Mouse (Mus musculus): ENCODE data around the gene Fam50b.

Gene Fam50b

DNA sequence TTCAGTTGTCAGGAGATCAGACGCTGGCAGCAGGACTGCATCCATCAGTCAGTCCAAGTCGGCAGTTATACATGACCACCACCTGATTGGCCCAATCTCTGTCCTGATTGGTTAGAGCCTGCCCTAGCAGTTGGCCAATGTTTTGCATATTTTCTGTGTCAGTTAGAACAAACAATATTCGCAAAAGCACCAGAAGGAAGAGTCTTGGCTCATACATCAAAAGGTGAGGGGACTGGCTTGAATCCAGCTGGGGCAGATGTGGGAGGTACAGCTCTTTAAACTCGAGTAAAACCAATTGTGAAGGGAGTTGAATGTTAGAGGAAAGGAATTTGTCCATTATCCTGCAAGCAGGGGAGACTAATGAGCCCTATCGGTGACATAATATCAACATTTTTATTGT is at the start of gene Fam50b:
TSS of gene Fam50b (plus strand) at position 165 of the 400 bp plus-strand sequence.
- no peak for DNase-seq (ENCODE audit: low spot score in 2 of 2)

DNA sequence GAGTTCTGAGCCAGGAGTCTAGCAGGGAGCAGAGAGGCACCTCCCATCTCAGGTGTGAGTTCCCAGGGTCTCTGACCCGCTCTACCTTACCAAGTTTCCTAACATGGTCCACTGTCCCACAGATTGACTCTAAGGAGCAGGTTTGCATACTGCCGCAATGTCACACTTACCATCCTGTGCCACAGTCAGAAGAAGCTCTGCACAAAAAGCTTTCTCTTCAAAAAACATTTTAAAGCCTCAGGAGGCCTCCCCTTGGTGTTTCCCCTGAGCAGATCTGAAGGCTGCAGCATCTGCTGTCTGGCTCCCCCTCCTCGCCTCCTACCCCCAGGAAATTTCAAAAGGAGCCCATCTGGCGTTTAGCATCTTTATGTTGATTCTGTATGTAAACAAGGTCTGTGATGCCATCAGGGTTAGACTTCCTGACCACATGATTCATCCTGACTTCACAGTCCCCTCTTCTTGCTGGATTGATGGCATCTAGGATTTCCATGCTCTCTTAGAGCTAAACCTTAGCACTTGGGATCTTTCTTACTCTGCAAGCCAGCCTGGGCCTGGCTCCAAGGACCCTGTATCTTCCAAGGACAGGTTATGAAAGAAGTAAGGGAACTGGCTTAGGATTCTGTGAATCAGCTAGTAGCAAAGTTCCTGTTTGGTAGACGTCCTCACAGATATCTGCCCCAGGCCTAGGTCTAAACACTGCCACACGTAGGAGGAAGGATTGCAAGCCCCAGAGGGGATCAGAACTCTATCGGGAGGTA is 49.5 kb upstream of the Fam50b start:
- no peak for DNase-seq (ENCODE audit: low spot score in 2 of 2)

DNA sequence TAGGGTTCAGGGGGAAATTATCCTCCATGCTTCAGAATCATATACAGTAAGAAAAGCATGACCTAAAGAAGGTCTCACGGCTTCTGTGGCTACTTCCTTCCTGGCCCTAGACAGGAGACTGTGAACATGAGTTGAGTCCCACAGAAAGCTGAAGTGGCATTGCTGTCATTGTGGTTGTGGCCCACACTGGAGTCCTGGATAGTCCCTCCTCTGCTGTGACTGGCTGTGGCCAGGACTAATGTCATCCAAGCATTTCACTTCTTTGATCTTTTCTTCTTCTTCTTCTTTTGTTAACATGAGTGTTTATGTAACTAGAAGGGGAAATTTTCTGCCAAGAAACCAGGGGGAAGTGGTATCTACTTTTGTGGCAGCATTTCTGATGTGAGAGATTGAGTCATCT is 43.6 kb upstream of the Fam50b start:
- DNase-seq (ENCODE audit: low spot score in 2 of 2): no peak

DNA sequence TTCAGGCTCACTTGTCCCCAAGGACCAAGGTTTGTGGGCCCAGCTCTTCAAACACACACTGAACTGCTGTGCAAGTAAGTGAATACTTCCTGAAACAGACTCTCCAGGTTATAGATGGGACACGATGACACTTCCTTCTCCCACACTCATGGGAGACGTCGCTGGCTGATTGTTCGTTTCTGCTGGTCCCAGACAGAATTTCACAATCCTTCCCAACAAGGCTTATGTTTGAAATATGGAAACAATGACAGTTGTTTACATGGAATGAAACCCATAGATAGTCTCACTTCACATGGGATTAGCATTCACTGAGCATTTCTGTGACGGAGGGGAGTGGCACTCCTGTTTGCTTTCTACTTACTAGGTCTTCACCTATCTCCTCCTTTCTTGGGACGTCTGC is 41.5 kb upstream of the Fam50b start:
- no peak for DNase-seq (ENCODE audit: low spot score in 2 of 2)

DNA sequence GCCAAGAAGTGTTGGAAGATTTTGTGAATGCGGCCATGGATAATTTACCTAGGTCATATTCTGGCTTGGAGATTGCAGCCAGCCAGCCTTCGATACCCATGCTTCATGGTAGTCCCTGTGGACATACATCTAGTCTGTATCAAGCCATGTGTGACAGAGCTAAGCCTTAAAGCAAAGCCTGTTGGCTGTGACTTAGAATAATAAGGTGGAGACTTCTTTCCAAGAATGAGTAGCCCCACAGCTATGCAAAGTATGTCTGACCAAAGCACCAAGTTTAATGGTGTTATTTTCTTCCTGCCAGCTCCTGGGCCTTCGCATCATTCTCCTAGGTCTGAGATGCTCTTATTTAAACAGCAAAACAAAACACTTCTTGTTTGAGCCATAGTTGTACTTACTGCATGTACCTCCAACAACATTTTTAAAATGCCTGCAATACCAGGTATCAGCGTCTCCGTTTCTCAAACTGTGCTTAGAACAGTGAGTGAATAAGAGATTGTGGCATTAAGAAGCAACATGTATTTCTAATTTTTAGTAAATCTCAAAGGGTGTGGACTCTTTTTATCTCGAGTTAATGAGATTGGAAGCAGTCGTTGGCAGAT is 37.8 kb upstream of the Fam50b start:
- DNase-seq (ENCODE audit: low spot score in 2 of 2): no peak

DNA sequence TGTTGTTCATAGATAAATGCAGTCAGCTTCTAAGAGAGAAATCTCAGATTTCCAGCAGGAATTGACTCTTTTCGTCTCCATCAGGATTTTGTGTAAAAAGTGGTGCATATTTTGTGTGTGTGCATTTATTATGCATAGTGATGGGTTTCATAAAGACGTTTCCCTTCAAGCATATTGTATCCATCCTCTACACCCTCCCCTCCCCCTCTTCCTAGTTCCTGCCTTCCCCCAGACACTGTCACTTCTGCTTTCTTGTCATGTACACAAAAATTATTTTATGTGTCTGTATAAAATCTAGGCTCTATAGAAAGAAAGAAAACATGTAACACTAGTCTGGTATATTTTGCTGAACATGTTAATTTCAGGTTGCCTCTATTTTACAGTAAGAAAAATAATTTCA is 34.6 kb upstream of the Fam50b start:
- DNase-seq (ENCODE audit: low spot score in 2 of 2): no peak

DNA sequence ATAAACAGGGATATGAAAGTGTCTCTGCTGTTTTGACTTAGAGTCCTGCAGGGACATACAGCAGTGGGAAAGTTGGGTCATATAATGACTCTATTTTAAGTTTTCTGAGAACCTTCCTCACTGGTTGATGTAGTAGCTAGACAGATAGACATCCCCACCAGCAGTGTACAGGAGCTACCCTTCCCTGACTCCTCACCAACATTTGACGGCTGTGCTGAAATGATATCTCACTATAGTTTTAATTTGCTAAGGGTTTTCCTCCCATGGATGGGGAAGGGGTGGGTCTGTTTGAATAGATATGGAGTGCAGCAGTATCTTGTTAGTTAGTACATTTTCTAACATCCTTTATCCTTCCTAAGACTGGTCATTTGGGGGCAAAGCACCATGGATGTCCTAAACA is 34.0 kb upstream of the Fam50b start:
- no peak for DNase-seq (ENCODE audit: low spot score in 2 of 2)

DNA sequence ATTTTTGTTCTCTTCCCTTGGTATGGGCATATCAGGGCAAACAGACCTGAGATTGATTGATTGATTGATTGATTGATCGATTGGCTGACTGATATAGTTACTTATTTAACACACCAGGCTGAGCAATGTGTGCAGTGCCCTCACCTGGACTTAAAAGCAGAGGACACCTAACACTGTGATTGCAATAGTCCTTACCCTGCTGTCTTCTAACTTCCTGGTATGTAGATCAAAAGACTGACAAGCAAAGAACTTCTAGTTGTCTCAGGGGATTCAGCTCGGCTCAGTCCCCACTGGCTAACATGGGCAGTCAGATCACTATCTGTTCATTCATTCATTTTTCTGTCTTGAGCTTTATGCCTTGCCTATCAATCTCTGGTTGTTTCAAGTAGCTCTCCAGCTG is 31.3 kb upstream of the Fam50b start:
- no peak for DNase-seq (ENCODE audit: low spot score in 2 of 2)

DNA sequence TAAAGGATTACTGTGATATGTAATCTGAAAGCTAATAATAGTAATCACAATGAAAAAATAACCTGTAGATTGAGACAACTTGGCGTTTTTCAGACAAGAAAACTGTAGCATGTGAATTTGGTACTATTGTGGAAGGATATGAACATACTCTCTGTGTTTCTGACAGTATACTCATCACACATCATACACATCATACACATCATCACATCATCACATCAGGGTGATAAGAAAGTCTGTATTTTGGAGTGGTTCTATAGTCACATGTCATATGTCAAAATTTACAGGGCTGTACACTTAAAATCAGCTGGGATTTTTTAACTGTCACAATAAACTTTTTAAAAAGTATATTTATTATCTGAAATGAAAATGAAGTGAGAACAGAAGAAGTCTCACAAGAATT is 30.9 kb upstream of the Fam50b start:
- no peak for DNase-seq (ENCODE audit: low spot score in 2 of 2)

DNA sequence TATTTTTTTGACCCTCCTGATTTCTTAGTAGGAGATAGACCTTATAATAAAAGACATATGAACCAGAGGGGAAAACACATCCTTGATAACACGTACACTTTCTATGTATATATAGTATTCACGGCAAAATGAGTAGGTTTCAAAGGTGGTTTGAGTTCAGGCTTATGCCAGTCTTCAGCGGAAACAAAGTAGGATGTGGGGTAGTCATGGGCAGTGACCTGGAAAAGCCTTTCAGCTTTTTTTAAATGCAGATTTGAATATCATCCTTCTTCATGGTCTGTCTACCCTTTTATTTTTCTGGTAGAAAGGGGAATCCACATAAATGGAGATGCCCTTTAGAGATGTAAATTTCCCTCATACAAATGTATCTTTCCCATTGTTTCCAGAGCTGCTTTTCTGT is 29.8 kb upstream of the Fam50b start:
- DNase-seq (ENCODE audit: low spot score in 2 of 2): no peak

DNA sequence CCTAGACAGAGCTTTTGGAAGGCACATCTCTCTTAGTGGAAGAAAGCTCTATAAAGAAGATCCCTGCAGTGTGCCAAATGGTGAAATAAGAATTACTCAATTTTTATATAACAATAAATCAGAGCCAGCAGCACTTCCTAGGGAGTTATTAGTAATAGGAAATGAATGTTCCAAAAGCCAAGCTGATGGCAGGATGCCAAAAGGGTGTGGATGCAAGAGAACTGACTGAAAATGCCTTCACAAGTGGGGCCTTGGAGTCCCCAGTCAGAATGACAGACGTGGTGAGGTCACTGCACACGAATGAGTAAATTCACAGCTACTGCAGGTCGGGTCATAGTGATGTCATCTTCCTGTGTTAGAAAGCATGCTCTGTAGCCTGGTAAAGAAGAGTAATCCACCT is 25.7 kb upstream of the Fam50b start:
- DNase-seq (ENCODE audit: low spot score in 2 of 2): no peak

DNA sequence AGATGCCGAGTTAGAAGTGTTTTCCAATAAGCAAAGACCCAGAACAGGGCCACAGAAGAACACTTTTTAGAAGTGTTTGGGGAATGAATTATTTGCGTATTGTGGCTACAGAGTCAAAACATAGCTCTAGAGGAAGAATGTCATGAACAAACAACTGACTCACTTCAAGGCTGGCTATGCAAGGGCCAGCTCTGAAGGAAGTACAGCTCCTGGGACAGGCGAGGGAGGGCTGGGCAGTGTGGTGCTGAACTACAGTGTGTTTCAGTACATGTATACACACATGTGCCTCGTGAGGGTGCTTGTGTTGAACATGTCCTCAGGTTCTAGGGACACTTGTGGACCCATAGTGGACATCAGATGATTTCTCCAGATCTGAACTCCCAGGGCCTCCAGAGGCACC is 25.1 kb upstream of the Fam50b start:
- no peak for DNase-seq (ENCODE audit: low spot score in 2 of 2)

DNA sequence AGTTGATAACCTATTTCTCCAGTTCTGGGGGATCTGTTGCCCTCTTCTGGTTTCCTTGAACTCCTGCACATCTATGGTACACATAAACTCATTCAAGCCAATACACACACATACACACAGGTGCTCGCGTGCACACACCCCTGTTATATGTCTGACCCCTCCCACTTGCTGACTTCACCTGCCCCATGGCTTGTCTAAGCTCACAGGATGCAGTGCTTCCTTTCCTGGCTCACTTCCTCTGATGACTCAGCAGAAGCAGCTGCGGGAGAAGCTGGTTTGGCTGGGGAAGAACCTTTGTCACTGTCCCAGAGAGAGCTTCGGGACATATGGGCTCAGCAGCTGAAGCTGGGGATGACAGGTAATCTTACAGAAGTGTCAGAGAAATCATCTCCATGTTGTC is 23.2 kb upstream of the Fam50b start:
- no peak for DNase-seq (ENCODE audit: low spot score in 2 of 2)

DNA sequence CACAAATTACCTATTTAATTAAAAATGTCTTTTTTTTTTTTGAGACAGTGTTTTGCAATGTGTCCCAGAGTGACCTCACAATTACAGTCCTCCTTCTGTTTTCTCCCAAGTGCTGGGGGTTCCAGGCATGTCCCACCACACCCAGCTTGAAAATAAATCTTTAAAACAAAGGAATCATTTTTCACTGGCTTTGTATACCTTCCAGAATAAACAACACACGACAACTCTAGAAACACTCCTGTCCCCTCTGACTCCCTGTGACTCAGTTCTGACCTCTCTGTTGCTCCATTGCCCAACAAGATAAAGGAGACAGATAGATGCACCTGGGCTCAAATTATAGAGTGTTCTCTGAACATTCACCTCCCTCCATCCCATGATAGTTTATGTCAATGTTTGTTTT is 21.8 kb upstream of the Fam50b start:
- no peak for DNase-seq (ENCODE audit: low spot score in 2 of 2)

DNA sequence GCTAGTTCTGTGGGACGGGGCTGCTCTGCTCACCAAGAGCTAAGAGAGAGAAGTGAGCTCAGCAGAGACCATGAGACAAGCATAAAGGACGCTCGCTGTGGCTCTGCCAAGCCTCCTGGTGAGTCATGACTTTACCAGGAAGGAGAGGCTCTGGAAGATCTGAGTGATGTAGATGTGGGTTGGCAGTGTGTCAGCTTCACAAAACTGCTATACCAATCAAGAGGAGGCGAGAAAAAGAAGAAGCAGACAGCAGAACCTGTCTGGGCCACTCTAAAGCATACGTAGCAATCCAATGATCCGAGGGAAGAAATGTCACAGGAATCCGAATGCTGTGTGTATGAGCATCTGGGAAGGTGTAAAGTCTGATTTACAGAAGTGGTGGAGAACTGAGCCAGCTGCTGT is 19.2 kb upstream of the Fam50b start:
- no peak for DNase-seq (ENCODE audit: low spot score in 2 of 2)

DNA sequence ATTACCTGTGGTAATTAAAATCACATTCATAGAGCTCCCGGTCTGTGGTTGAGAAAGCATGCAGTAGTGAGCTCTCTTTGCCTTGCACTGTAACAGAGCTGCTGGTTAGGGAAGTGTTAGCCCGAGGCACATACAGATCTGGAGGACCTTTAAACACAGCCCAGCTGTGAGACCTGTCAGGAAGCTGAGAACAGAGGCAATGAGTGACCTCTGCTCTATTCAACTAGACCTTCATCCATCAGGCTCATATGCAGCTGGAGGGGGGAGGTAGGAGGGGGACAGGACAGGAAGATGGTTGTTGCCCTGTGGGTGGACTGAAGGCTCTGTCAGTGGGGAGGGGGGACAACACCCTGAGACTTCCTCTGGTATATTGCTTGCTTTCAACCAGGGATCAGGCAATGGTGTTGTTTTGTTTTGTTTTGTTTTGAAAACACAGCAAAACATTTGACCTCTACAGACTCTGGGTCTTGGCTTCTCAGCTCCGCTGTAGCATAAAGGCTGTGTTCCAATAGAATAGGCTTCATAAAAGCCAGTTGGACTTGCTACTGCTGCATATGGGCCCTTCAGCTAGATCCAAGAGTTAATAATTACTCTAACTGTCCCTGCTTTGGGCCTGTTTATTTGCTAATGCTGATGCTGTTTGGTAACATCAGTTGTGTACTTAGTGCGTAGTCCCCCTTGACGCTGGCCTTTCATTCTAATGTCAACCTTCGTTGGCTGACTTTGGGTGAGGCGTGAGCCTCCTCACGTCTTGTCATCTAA is 9.6 kb upstream of the Fam50b start:
- DNase-seq (ENCODE audit: low spot score in 2 of 2): no peak

DNA sequence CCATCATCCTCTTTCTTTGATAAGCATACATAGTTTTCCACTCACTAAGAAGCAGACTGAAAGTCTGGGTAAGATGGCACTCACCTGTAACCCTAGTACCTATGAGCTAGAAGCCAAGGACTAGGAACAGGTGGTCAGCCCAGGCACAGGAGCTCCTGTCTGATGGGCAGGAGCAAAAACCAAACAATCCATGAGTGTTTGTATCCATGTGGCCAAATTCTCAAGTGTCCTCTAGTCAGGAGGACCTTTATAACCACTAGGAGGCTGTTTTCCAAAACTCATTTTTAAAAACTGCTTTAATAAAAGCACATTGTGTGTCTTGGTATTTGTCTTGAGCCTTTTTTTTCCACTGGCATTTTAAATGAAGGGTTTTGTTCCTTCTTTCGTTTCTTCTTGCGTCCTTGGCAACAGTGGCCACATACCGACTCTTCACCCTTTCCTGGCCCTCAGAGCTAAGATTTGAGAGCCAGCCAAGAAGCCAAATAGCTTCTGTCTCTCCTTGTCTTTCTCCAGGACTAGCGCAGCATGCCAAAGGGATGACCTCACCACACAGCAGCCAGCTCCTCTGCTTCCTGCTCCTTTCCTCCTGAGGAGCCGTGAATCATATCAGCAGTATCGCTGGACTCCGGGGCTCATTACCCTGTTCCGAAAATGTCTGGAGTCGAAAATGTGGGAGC is 8.7 kb upstream of the Fam50b start:
- no peak for DNase-seq (ENCODE audit: low spot score in 2 of 2)

DNA sequence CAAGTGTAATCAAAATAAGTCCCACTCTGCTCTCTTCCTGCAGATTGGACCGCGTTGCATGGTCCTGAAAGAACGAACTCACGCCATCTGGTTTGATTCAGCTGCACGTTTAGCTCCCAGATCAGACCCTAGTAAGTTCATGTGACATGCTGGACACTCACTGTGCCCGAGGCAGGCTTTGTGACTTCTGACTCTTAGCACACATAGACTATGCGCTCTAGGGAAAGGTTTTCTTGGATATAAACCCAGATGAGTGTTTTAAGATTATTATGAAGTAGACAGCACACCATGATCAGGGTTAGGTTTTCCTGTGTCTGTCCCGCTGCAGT is 8.2 kb upstream of the Fam50b start:
- DNase-seq (ENCODE audit: low spot score in 2 of 2): no peak

DNA sequence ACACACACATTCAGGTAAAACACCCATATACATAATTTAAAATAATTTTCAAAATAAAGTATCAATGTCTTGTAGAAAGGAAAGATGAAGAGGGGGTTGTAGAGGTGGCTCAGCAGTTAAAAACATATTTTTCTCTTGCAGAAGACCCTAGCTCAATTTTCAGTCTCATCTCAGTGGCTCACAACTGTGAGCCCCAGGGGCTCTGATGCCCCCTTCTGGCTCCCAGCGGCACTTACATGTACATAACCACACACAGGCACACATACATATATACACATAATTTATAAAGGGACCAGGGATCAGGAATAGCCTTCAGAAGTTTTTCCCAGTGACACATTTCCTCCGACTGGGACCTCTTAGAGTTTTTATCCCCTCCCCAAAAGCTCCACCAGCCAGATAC is 7.6 kb upstream of the Fam50b start:
- DNase-seq (ENCODE audit: low spot score in 2 of 2): no peak

DNA sequence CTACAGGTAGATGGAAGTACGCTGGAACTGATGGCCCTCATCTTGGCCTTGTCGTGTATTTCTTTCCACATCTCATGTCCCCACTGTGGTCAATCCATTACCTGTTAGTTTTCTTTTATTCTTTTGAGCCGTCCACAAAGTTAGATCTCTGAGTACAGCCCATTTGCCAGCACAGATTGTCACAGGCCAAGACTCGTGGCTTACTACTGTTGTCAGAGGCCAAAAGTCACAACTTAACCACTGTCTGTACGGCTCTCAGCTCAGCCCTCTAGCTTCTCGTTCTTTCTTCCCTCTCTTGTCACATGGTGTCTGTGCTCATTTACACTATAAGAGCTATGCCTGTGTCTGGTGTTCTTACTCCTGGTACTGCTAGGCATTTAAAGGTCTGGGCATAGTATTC is 3.1 kb upstream of the Fam50b start:
- no peak for DNase-seq (ENCODE audit: low spot score in 2 of 2)

DNA sequence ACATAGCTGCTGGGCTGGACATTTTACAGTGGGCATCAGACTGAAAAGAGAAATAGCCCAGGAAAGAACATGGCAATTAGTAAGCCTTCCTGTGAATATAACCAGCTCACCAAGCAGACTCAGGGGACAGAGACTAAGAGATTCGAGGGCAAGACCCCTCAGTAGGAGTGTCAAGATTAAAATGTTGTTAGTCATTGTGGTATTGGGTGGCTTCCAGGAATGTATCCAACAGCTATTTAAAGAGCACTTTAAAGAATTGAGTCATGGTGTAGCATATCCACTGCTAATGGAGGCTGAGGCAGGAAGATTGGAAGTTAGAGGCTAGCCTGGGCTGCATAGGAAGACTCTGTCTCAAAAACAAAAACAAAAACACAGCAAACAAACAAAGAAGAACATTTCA is 870 bp upstream of the Fam50b start:
- DNase-seq (ENCODE audit: low spot score in 2 of 2): no peak

DNA sequence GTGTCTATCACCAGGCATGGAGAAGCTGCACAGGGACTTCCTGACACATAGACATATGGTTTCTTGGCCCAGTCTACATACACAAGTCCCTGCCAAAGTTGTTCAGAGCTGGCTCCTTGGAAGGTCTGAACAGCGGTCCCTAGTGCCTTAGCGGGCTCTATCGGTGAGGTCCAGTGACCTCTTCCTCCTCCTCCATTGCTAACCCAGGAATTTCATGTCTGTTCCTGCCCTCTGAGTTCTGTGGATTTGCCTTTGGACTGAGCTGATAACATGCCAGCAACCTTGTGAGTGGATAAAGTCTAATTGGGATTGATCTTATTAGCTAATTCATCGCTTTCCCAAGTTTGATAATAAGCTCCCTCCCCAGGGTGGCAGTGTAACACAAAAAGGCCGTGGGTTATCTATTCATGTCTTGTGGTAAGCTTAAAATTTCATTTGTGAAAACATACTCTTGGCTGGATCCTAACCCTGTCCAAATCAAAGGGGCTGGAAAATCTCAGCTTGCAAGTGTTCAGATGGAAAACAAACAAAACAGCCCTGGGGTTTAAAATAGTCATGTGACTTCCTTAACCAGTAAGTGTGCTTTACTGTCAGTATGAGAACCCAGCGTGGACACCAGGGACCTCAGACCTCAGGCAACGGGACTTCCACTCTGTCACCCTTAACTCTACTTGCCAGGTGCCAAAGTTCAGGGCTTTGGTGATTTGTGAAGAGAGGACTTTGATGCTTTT is 3.5 kb downstream of the Fam50b start:
- DNase-seq (ENCODE audit: low spot score in 2 of 2): no peak

Data from thymus, postnatal 10 days (tissue).